Mouse (Mus musculus) kidney, postnatal 0 days (tissue): Measurements from ENCODE around the gene Gm10197. TPM values are rescaled to one million over a fixed set of nuclear protein-coding genes. Genes with fewer than 3 reads are reported as not detected.
A peak's percentile ranks its signal among the peaks of the same experiment; 100 is the strongest.

Source experiments
- ATAC-seq: fragments of 200-750 bp; cut with Nextera tagmentation; replicated peaks from 2 replicates; pipeline ENCODE4 v1.8.0; 2017; ENCODE audit warnings: low read depth, moderate number of reproducible peaks, moderate TSS enrichment, moderate library complexity; ENCODE audit not compliant: low FRiP score
- DNase-seq: peaks from one replicate; pipeline ENCODE4 v3.0.0-alpha.2; 2016; ENCODE audit warnings: low spot score
- H3K27ac ChIP-seq: fragments of 300-500 bp; sonication (generic); 2 replicates; pipeline ENCODE4 v1.5.1; 2014; ENCODE audit warnings: mild to moderate bottlenecking
- H3K27me3 ChIP-seq: fragments of 300-500 bp; sonication (generic); 2 replicates; pipeline ENCODE4 v1.6.1; 2014; ENCODE audit warnings: low read length, mixed read lengths; ENCODE audit not compliant: insufficient read depth
- H3K36me3 ChIP-seq: fragments of 300-500 bp; sonication (generic); 2 replicates; pipeline ENCODE4 v1.6.1; 2014; ENCODE audit warnings: low read length, mixed read lengths; ENCODE audit not compliant: insufficient read depth
- H3K4me1 ChIP-seq: fragments of 300-500 bp; sonication (generic); replicated peaks from 2 replicates; pipeline ENCODE4 v1.6.1; 2014; ENCODE audit warnings: antibody characterized with exemption, low read length, mixed read lengths; ENCODE audit not compliant: insufficient read depth
- H3K4me2 ChIP-seq: fragments of 300-500 bp; sonication (generic); 2 replicates; pipeline ENCODE4 v1.6.1; 2014; ENCODE audit warnings: mild to moderate bottlenecking, low read length, moderate library complexity, mixed read lengths
- H3K4me3 ChIP-seq: fragments of 300-500 bp; sonication (generic); replicated peaks from 2 replicates; pipeline ENCODE4 v1.5.1; 2014; ENCODE audit warnings: low read depth, low read length
- H3K9ac ChIP-seq: fragments of 300-500 bp; sonication (generic); 2 replicates; pipeline ENCODE4 v1.6.1; 2014; ENCODE audit warnings: low read depth, low read length
- H3K9me3 ChIP-seq: fragments of 300-500 bp; sonication (generic); replicated peaks from 2 replicates; pipeline ENCODE4 v1.6.1; 2016; ENCODE audit warnings: low read length, inconsistent platforms, mixed read lengths
- CTCF ChIP-seq: IDR thresholded peaks from 2 replicates; pipeline ENCODE4 v1.5.1; 2016; ENCODE audit warnings: antibody characterized with exemption, low read depth, mild to moderate bottlenecking, moderate library complexity
- WGBS: fragments of 180-500 bp; shearing (Covaris S2); extraction: QIAGEN DNeasy Blood & Tissue Kit; methylation state at CpG from one replicate; pipeline ENCODE4 v1.1.7; 2014; 5-methylcytosine and 5-hydroxymethylcytosine counted together
- polyA plus RNA-seq: library from polyadenylated mRNA; unstranded; fragments of >200 nt; fragmentation: Nextera tagmentation; extraction: Ambion mirVana; gene quantifications from 2 replicates; pipeline ENCODE4 v1.2.1, GENCODE M21; 2015

Gm10197 gene
- polyA plus RNA-seq, 1 experiment from 2014 or later: not detected

- no peaks in the 10 kb centered on the region for H3K9me3 ChIP-seq
- peak overlapping the region; percentile 66 for H3K4me2 ChIP-seq
- peak overlapping the region; percentile 42; the same call in 1 of the 2 replicates for H3K27ac ChIP-seq
- DNase-seq: peak; percentile 79
- H3K36me3 ChIP-seq: no peaks in the 10 kb centered on the region
- H3K4me1 ChIP-seq: peaks cover 16% of the 10 kb centered on the region
- H3K27me3 ChIP-seq: no peaks in the 10 kb centered on the region
- no peak for TF ChIP-seq CTCF
- no peak for ATAC-seq
- 14% methylated on average over 27 of the region's 27 CpGs for WGBS
- H3K4me3 ChIP-seq: peak overlapping the region; percentile 28
- H3K9ac ChIP-seq: peak overlapping the region; percentile 59; the same call in 1 of the 2 replicates
These were observed 45.8 kb downstream of the Gm10197 start for GRCm38 (mm10) chr19:53325578-53326295.

- TF ChIP-seq CTCF: no peak
- no peaks in the 10 kb centered on the region for H3K36me3 ChIP-seq
- H3K27ac ChIP-seq: no peak overlapping the region
- H3K4me2 ChIP-seq: peak overlapping the region; percentile 66; the same call in 1 of the 2 replicates
- ATAC-seq (no peak), DNase-seq (no peak)
- no peak overlapping the region for H3K4me3 ChIP-seq
- H3K9ac ChIP-seq: 0 out of 2 replicates have a peak overlapping the region, but pooled peaks have one; percentile 59
- no peaks in the 10 kb centered on the region for H3K9me3 ChIP-seq
- no peaks in the 10 kb centered on the region for H3K27me3 ChIP-seq
- 54% methylated on average over 6 of the region's 6 CpGs for WGBS
- peaks cover 11% of the 10 kb centered on the region for H3K4me1 ChIP-seq
These were observed 46.7 kb downstream of the Gm10197 start for GRCm38 (mm10) chr19:53324866-53325265.

DNA sequence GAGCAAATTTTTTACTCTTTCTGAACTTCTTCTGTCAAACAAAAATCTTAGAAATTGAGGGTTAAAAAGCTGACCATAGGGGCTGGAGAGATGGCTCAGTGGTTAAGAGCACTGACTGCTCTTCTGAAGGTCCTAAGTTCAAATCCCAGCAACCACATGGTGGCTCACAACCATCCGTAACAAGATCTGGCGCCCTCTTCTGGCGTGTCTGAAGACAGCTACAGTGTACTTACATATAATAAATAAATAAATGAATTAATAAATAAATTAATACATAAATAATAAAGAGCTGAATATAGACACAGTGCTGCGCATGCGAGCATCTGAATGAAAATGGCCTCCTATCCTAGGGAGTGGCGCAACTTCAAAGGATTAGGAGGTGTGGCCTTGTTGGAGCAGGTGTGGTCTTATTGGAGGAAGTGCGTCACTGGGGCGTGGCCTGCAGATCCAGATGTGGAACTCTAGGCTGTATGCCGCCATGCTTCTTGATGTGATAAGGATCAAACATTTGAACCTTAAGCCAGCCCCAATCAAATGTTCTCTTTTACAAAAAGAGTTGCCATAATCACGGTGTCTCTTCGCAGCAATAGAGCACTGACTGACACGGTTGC, 49.0 kb downstream of the Gm10197 start:
- H3K27ac ChIP-seq: no peak overlapping the region
- H3K4me1 ChIP-seq: peaks cover 11% of the 10 kb centered on the region
- H3K4me3 ChIP-seq: no peak overlapping the region
- ATAC-seq (no peak), DNase-seq (no peak)
- H3K27me3 ChIP-seq: no peaks in the 10 kb centered on the region
- no peaks in the 10 kb centered on the region for H3K36me3 ChIP-seq
- H3K4me2 ChIP-seq: no peak overlapping the region
- WGBS: 93% methylated on average over 12 of the region's 12 CpGs
- peak; percentile 46 for TF ChIP-seq CTCF
- H3K9ac ChIP-seq: no peak overlapping the region
- no peaks in the 10 kb centered on the region for H3K9me3 ChIP-seq

Other genes with a start within 250 kb of the Gm10197 start
- 66.5 and 72.9 TPM in 2 replicates for gene Add3, start 231.3 kb downstream of the Gm10197 start, polyA plus RNA-seq
- gene Mxi1, start 61.2 kb downstream of the Gm10197 start, polyA plus RNA-seq: 51.9 and 55.0 TPM in 2 replicates
- 47.2 and 47.6 TPM in 2 replicates for gene Smndc1, start 18.8 kb upstream of the Gm10197 start, polyA plus RNA-seq
- 8.1 and 8.7 TPM in 2 replicates for gene Dusp5, start 157.3 kb upstream of the Gm10197 start, polyA plus RNA-seq
- gene Nutf2-ps1, start 217.3 kb upstream of the Gm10197 start, polyA plus RNA-seq: 287 TPM in 2 replicates
- gene Smc3, start 228.6 kb upstream of the Gm10197 start, polyA plus RNA-seq: 49.8 and 53.8 TPM in 2 replicates